8 mouse cellular contexts compared by ENCODE assay signal in the genomic region with DNA sequence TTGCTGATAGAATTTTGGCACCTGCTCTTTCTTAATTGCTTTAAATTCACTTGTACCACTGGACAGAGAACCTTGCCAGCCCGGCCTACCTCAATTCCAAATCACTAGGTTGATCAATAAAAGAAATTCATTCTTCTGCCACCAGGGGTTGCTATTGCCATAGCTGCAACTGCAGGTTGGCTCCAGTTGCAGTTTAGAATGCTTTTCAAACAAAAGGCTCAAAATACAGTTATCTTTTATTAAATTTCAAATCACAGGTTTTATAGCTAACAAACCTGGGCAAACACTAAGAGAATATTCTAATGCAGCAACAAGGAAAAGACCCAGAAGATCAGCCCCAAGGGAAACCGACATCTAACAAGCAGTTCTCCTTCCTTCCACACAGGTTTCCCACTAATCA. TPM values are rescaled to one million over a fixed set of nuclear protein-coding genes. Genes with fewer than 3 reads are reported as not detected.
DNase-seq lines count a peak whose midpoint lies in the region; ATAC-seq and TF ChIP-seq lines count a peak whose summit lies in the region.

No protein-coding gene starts in this region.

- no peaks in the 10 kb centered on the region for H3K9me3 ChIP-seq in embryonic facial prominence, embryonic 11.5 days (replicated peaks; ENCODE audit: control insufficient read depth, low read length)
- no peaks in the 10 kb centered on the region for H3K9me3 ChIP-seq in lung, postnatal 0 days (ENCODE audit: low read length)

- no peak for TF ChIP-seq EP300 in lung, postnatal 0 days (IDR thresholded peaks at IDR 0.05)

- intact Hi-C loops in left cerebral cortex, postnatal 36 days (cut with DNase I): loop anchor here (5.0 to 10.0 kb wide), 2 partner anchors 285 to 577 kb away; no protein-coding TSS in a partner anchor

- no peaks in the 10 kb centered on the region for H3K36me3 ChIP-seq in embryonic facial prominence, embryonic 11.5 days (replicated peaks; ENCODE audit: control insufficient read depth, insufficient read depth, low read depth, low read length)
- H3K36me3 ChIP-seq in lung, postnatal 0 days (ENCODE audit: insufficient read depth, low read length): no peaks in the 10 kb centered on the region

- peak; percentile 62 for DNase-seq in adrenal gland, postnatal 10 days
- no peak for DNase-seq in adrenal gland, postnatal 4 days (ENCODE audit: low spot score in 2 of 2)
- DNase-seq in left cerebral cortex, adult 18-20 months (ENCODE audit: low spot score in 2 of 2): peak; percentile 25 to 42
- no peak for DNase-seq in left cerebral cortex, postnatal 36 days (ENCODE audit: low spot score in 2 of 2)
- peak; percentile 57 for DNase-seq in MEL-GATA-1-ER (ENCODE audit: extremely low read depth, low read depth)
- DNase-seq in embryonic facial prominence, embryonic 11.5 days (ENCODE audit: low spot score): peak; percentile 82
- DNase-seq in lung, postnatal 0 days (ENCODE audit: low spot score): peak; percentile 82
- DNase-seq in ovary, postnatal 36 days (ENCODE audit: low spot score): no peak

- H3K4me3 ChIP-seq in embryonic facial prominence, embryonic 11.5 days (ENCODE audit: low read depth, low read length): no peak overlapping the region
- H3K4me3 ChIP-seq in lung, postnatal 0 days (ENCODE audit: low read depth, low read length): no peak overlapping the region

- no peak for ATAC-seq in embryonic facial prominence, embryonic 11.5 days (replicated peaks; ENCODE audit: insufficient number of reproducible peaks, low FRiP score, low TSS enrichment, low read depth)
- ATAC-seq in lung, postnatal 0 days: no peak

- H3K27me3 ChIP-seq in embryonic facial prominence, embryonic 11.5 days (ENCODE audit: control insufficient read depth, insufficient read depth, low read length): no peaks in the 10 kb centered on the region
- H3K27me3 ChIP-seq in lung, postnatal 0 days (replicated peaks; ENCODE audit: insufficient read depth, low read length): no peaks in the 10 kb centered on the region

- H3K9ac ChIP-seq in embryonic facial prominence, embryonic 11.5 days (replicated peaks; ENCODE audit: low read length): no peak overlapping the region
- H3K9ac ChIP-seq in lung, postnatal 0 days (replicated peaks; ENCODE audit: low read depth): no peak overlapping the region

- peak; percentile 83 for TF ChIP-seq CTCF in lung, postnatal 0 days (IDR thresholded peaks at IDR 0.05)

- H3K27ac ChIP-seq in embryonic facial prominence, embryonic 11.5 days (replicated peaks; ENCODE audit: low read depth, low read length): no peak overlapping the region
- no peak overlapping the region for H3K27ac ChIP-seq in lung, postnatal 0 days (ENCODE audit: low read length)

- WGBS in embryonic facial prominence, embryonic 11.5 days: 46% methylated on average over 2 of the region's 2 CpGs
- WGBS in lung, postnatal 0 days: 30% methylated on average over 2 of the region's 2 CpGs

- H3K4me2 ChIP-seq in embryonic facial prominence, embryonic 11.5 days (ENCODE audit: low read depth, low read length): no peak overlapping the region
- H3K4me2 ChIP-seq in lung, postnatal 0 days (replicated peaks; ENCODE audit: low read depth, low read length): no peak overlapping the region

- no peaks in the 10 kb centered on the region; the same call in 1 of the 2 replicates for H3K4me1 ChIP-seq in embryonic facial prominence, embryonic 11.5 days (ENCODE audit: control insufficient read depth, insufficient read depth, low read length)
- peaks cover 12% of the 10 kb centered on the region; the same call in 1 of the 2 replicates for H3K4me1 ChIP-seq in lung, postnatal 0 days (ENCODE audit: insufficient read depth, low read depth, low read length)

RNA-seq across cellular contexts. Expression of gene Cct4, which starts 3.0 kb away (rescaled TPM):
- 100 to 1,000 TPM; 175 to 185 TPM for total RNA-seq in adrenal gland, postnatal 10 days (2021)
- 100 to 1,000 TPM; 193 to 196 TPM for total RNA-seq in adrenal gland, postnatal 4 days (2021)
- total RNA-seq in left cerebral cortex, adult 18-20 months (2021): 100 to 1,000 TPM; 111 to 117 TPM
- 100 to 1,000 TPM in 1 of 2 experiments, 10 to 100 TPM in 1; 99.1 to 110 TPM for total RNA-seq in left cerebral cortex, postnatal 36 days (2021)
- 458 and 477 TPM in 2 replicates for polyA plus RNA-seq in embryonic facial prominence, embryonic 11.5 days (2014; fragmentation: Nextera tagmentation; extraction: Ambion mirVana)
- 140 and 149 TPM in 2 replicates for polyA plus RNA-seq in lung, postnatal 0 days (2015; fragmentation: Nextera tagmentation; extraction: Ambion mirVana)

RNA-seq across cellular contexts. Expression of gene Commd1, which starts 5.2 kb away (rescaled TPM):
- total RNA-seq in adrenal gland, postnatal 10 days (2021): 100 to 1,000 TPM; 128 to 134 TPM
- 100 to 1,000 TPM; 110 to 113 TPM for total RNA-seq in adrenal gland, postnatal 4 days (2021)
- total RNA-seq in left cerebral cortex, adult 18-20 months (2021): 10 to 100 TPM; 46.4 to 47.6 TPM
- total RNA-seq in left cerebral cortex, postnatal 36 days (2021): 10 to 100 TPM; 38.8 to 44.6 TPM
- 402 and 452 TPM in 2 replicates for polyA plus RNA-seq in embryonic facial prominence, embryonic 11.5 days (2014; fragmentation: Nextera tagmentation; extraction: Ambion mirVana)
- 217 and 233 TPM in 2 replicates for polyA plus RNA-seq in lung, postnatal 0 days (2015; fragmentation: Nextera tagmentation; extraction: Ambion mirVana)

RNA-seq across cellular contexts. Expression of gene Gm28048, which starts 5.5 kb away (rescaled TPM):
- total RNA-seq in adrenal gland, postnatal 10 days (2021): 10 to 100 TPM; 27.1 to 33.0 TPM
- total RNA-seq in adrenal gland, postnatal 4 days (2021): 10 to 100 TPM; 45.7 to 50.1 TPM
- 10 to 100 TPM; 10.1 to 11.3 TPM for total RNA-seq in left cerebral cortex, adult 18-20 months (2021)
- 10 to 100 TPM in 1 of 2 experiments, 1 to 10 TPM in 1; 8.7 to 13.7 TPM for total RNA-seq in left cerebral cortex, postnatal 36 days (2021)
- polyA plus RNA-seq in embryonic facial prominence, embryonic 11.5 days (2014; fragmentation: Nextera tagmentation; extraction: Ambion mirVana): 9.5 and 9.8 TPM in 2 replicates
- polyA plus RNA-seq in lung, postnatal 0 days (2015; fragmentation: Nextera tagmentation; extraction: Ambion mirVana): 26.1 and 26.6 TPM in 2 replicates

RNA-seq across cellular contexts. Expression of gene Zrsr1, which starts 15.6 kb away (rescaled TPM):
- 10 to 100 TPM; 15.3 to 18.9 TPM for total RNA-seq in adrenal gland, postnatal 10 days (2021)
- total RNA-seq in adrenal gland, postnatal 4 days (2021): 10 to 100 TPM; 20.6 to 21.9 TPM
- total RNA-seq in left cerebral cortex, adult 18-20 months (2021): 10 to 100 TPM; 70.9 to 72.5 TPM
- 10 to 100 TPM; 67.9 to 69.8 TPM for total RNA-seq in left cerebral cortex, postnatal 36 days (2021)
- polyA plus RNA-seq in embryonic facial prominence, embryonic 11.5 days (2014; fragmentation: Nextera tagmentation; extraction: Ambion mirVana): 4.8 TPM in 2 replicates
- polyA plus RNA-seq in lung, postnatal 0 days (2015; fragmentation: Nextera tagmentation; extraction: Ambion mirVana): 3.8 and 4.5 TPM in 2 replicates

RNA-seq across cellular contexts. Expression of gene Fam161a, which starts 20.0 kb away (rescaled TPM):
- 10 to 100 TPM; 16.2 to 28.9 TPM for total RNA-seq in adrenal gland, postnatal 10 days (2021)
- 10 to 100 TPM; 20.6 to 22.5 TPM for total RNA-seq in adrenal gland, postnatal 4 days (2021)
- 1 to 10 TPM; 3.2 to 5.2 TPM for total RNA-seq in left cerebral cortex, adult 18-20 months (2021)
- total RNA-seq in left cerebral cortex, postnatal 36 days (2021): 1 to 10 TPM; 2.6 to 4.4 TPM
- polyA plus RNA-seq in embryonic facial prominence, embryonic 11.5 days (2014; fragmentation: Nextera tagmentation; extraction: Ambion mirVana): 2.5 and 4.1 TPM in 2 replicates
- 21.2 and 27.9 TPM in 2 replicates for polyA plus RNA-seq in lung, postnatal 0 days (2015; fragmentation: Nextera tagmentation; extraction: Ambion mirVana)

Comparison
In these comparisons a context has a peak if more than half of its experiments do, and no peak if none do; other contexts are left out.
1. DNase-seq: peak in adrenal gland, postnatal 10 days (single experiment), left cerebral cortex, adult 18-20 months (2 of 2), MEL-GATA-1-ER (single experiment), embryonic facial prominence, embryonic 11.5 days (single experiment) and lung, postnatal 0 days (single experiment); none in adrenal gland, postnatal 4 days (0 of 2), left cerebral cortex, postnatal 36 days (0 of 2) and ovary, postnatal 36 days (single experiment).